ENCODE assay signal across 9 mouse cellular contexts in the genomic region with DNA sequence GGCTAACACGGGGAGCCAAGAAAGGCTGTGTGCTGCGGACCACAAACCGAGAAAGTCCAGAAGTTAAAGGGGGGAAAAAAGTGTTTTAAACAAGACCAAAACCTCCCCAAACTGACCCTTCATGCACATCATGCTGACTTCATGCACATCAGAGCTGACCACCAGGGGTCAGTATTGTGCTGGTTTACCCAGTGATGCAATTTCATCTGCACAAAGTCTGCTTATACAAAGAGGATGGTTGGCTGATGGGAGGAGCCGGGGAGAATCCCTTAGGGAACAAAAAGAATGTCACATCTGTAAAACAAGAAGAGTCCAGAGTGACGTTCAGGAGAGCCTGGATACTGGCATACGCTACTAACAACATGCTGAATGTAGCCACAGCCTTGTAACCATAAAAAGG. TPM values are rescaled to one million over a fixed set of nuclear protein-coding genes. Genes with fewer than 3 reads are reported as not detected.
DNase-seq lines count a peak whose midpoint lies in the region; ATAC-seq and TF ChIP-seq lines count a peak whose summit lies in the region.
"Had no signal": no experiment of that assay in that cellular context is flagged by ENCODE, and none has a peak within 500 bp of the region (broad histone marks: within the 10 kb centered on the region; RNA-seq: fewer than 3 reads in every experiment).

No protein-coding gene starts in this region.

- H3K27me3 ChIP-seq in liver, embryonic 12.5 days (replicated peaks), result no peaks in the 10 kb centered on the region
- H3K27me3 ChIP-seq in thymus, adult 2 months (ENCODE audit: control insufficient read depth, insufficient read depth, low read length), result no peaks in the 10 kb centered on the region

- no peak overlapping the region for H3K9ac ChIP-seq in liver, embryonic 12.5 days

- peak overlapping the region; percentile 94; the same call in 1 of the 2 replicates for H3K27ac ChIP-seq in liver, embryonic 12.5 days
- H3K27ac ChIP-seq in olfactory bulb, adult 2 months (ENCODE audit: insufficient read depth, low read depth, low read length), result no peak overlapping the region
- H3K27ac ChIP-seq in thymus, adult 2 months (ENCODE audit: control insufficient read depth, insufficient read depth, low read length), result no peak overlapping the region

- H3K4me3 ChIP-seq in liver, embryonic 12.5 days, result no peak overlapping the region
- no peak overlapping the region for H3K4me3 ChIP-seq in olfactory bulb, adult 2 months (ENCODE audit: insufficient read depth, low read depth, low read length)
- no peak overlapping the region for H3K4me3 ChIP-seq in thymus, adult 2 months (ENCODE audit: control insufficient read depth, insufficient read depth, low read length)

- TF ChIP-seq CTCF in olfactory bulb, adult 2 months (IDR thresholded peaks at IDR 0.05; ENCODE audit: insufficient read depth, low read depth, low read length), result 0 out of 2 replicates have a peak, but pooled peaks have one; percentile 32
- no peak for TF ChIP-seq CTCF in thymus, adult 2 months (IDR thresholded peaks at IDR 0.05; ENCODE audit: borderline replicate concordance, control insufficient read depth, extremely low read depth, insufficient read depth, low read length, poor library complexity)

- WGBS in liver, embryonic 12.5 days (ENCODE audit: insufficient replicate concordance), result 25% methylated on average over 6 of the region's 6 CpGs
- 39% methylated on average over 6 of the region's 6 CpGs for WGBS in olfactory bulb, adult 2 months
- 32% methylated on average over 6 of the region's 6 CpGs for WGBS in thymus, adult 2 months

- no peak overlapping the region for H3K4me2 ChIP-seq in liver, embryonic 12.5 days

- H3K36me3 ChIP-seq in liver, embryonic 12.5 days, result no peaks in the 10 kb centered on the region
- H3K36me3 ChIP-seq in thymus, adult 2 months (ENCODE audit: control insufficient read depth, insufficient read depth, low read length), result no peaks in the 10 kb centered on the region

- no peaks in the 10 kb centered on the region for H3K9me3 ChIP-seq in liver, embryonic 12.5 days (replicated peaks)

- no peak for ATAC-seq in liver, embryonic 12.5 days

- DNase-seq in 3134 (ENCODE audit: extremely low read depth, insufficient read length, low spot score) (peak; percentile 44), MN1 (ENCODE audit: low spot score) (peak; percentile 49)
- DNase-seq in cerebellum, adult 9-11 months, result peak; percentile 30
- peak; percentile 70 to 89 for DNase-seq in frontal cortex, postnatal 36 days (ENCODE audit: low spot score in 2 of 2)
- peak; percentile 69 for DNase-seq in kidney, postnatal 14 days
- DNase-seq in thymus, adult 2 months, result peak; percentile 81

- no peak for TF ChIP-seq POLR2A in olfactory bulb, adult 2 months (IDR thresholded peaks at IDR 0.05; ENCODE audit: insufficient read depth, low read depth, low read length)
- no peak for TF ChIP-seq POLR2A in thymus, adult 2 months (IDR thresholded peaks at IDR 0.05; ENCODE audit: control insufficient read depth, extremely low read depth, insufficient read depth, low read length, poor library complexity)

- peaks cover 77% of the 10 kb centered on the region for H3K4me1 ChIP-seq in liver, embryonic 12.5 days
- H3K4me1 ChIP-seq in olfactory bulb, adult 2 months (ENCODE audit: control insufficient read depth, insufficient read depth, low read length), result no peaks in the 10 kb centered on the region
- no peaks in the 10 kb centered on the region for H3K4me1 ChIP-seq in thymus, adult 2 months (replicated peaks; ENCODE audit: control insufficient read depth, insufficient read depth, low read length)

RNA-seq across cellular contexts. Expression of a gene that starts 10.8 kb away (rescaled TPM):
- 2.8 and 3.7 TPM in 2 replicates for polyA plus RNA-seq in liver, embryonic 12.5 days (2016; fragmentation: Nextera tagmentation; extraction: Ambion mirVana)
- polyA plus RNA-seq in olfactory bulb, adult 2 months (2012; ENCODE audit: insufficient read depth, insufficient read length, low replicate concordance, missing spikeins), result not detected in 2 replicates
- polyA plus RNA-seq in thymus, adult 2 months (2012; rRNA removed), result 4.3 and 4.7 TPM in 2 replicates

RNA-seq across cellular contexts. Expression of a gene that starts 24.4 kb away (rescaled TPM):
- 6.3 and 7.5 TPM in 2 replicates for polyA plus RNA-seq in liver, embryonic 12.5 days (2016; fragmentation: Nextera tagmentation; extraction: Ambion mirVana)
- polyA plus RNA-seq in olfactory bulb, adult 2 months (2012; ENCODE audit: insufficient read depth, insufficient read length, low replicate concordance, missing spikeins), result not detected in 2 replicates
- 54.8 and 56.4 TPM in 2 replicates for polyA plus RNA-seq in thymus, adult 2 months (2012; rRNA removed)

RNA-seq across cellular contexts. Expression of a gene that starts 27.3 kb away (rescaled TPM):
- 0.77 and 1.3 TPM in 2 replicates for polyA plus RNA-seq in liver, embryonic 12.5 days (2016; fragmentation: Nextera tagmentation; extraction: Ambion mirVana)
- polyA plus RNA-seq in olfactory bulb, adult 2 months (2012; ENCODE audit: insufficient read depth, insufficient read length, low replicate concordance, missing spikeins), result not detected in 2 replicates
- 0.23 and 0.27 TPM in 2 replicates for polyA plus RNA-seq in thymus, adult 2 months (2012; rRNA removed)
- polyA plus RNA-seq: heart, embryonic 14.5 days had no signal

RNA-seq across cellular contexts. Expression of a gene that starts 41.1 kb away (rescaled TPM):
- polyA plus RNA-seq in liver, embryonic 12.5 days (2016; fragmentation: Nextera tagmentation; extraction: Ambion mirVana), result 1.4 and 2.0 TPM in 2 replicates
- not detected in 2 replicates for polyA plus RNA-seq in olfactory bulb, adult 2 months (2012; ENCODE audit: insufficient read depth, insufficient read length, low replicate concordance, missing spikeins)
- polyA plus RNA-seq in thymus, adult 2 months (2012; rRNA removed), result 4.0 and 4.3 TPM in 2 replicates

RNA-seq across cellular contexts. Expression of a gene that starts 42.3 kb away (rescaled TPM):
- polyA plus RNA-seq in liver, embryonic 12.5 days (2016; fragmentation: Nextera tagmentation; extraction: Ambion mirVana), result 0.42 and 0.56 TPM in 2 replicates
- not detected in 2 replicates for polyA plus RNA-seq in olfactory bulb, adult 2 months (2012; ENCODE audit: insufficient read depth, insufficient read length, low replicate concordance, missing spikeins)
- 0.08 and 0.09 TPM in 2 replicates for polyA plus RNA-seq in thymus, adult 2 months (2012; rRNA removed)

Comparison
In these comparisons a context has a peak if more than half of its experiments do, and no peak if none do; other contexts are left out.
1. DNase-seq: peak in every context shown above with its lines; median percentile 81 in thymus, adult 2 months; 80 in frontal cortex, postnatal 36 days; 69 in kidney, postnatal 14 days; 49 in MN1; 44 in 3134; 30 in cerebellum, adult 9-11 months.